Mouse (Mus musculus): ENCODE data around the gene Pemt.
"Not testable (repeated sequence)": the region's sequence is repeated elsewhere in the genome, so short reads cannot be mapped to it uniquely, and the experiment has no call there.

Pemt gene

DNA sequence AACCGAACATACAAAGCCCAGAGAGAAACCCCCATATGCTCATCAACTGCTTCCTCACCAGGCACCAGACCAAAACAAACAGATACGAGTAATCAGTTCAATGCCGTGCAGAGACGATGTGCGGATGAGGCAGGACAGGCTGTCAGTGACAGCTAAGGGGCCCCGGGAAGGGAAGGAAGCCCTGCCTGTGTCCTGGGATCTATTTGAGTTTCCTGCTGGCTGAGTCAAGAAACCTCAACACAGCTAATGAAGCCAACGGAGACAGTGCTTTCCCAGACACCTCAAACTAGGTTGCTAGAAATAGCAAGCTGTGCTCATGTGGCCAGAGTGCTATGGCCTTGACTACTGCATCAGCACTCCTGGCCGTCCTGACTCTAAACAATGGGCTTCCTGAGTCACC lies 54.9 kb downstream of the Pemt start:
- no peak for DNase-seq

GRCm38 (mm10) chr11:59989406-59989805 lies 56.9 kb downstream of the Pemt start:
- DNase-seq: no peak

GRCm38 (mm10) chr11:59977831-59978230 lies 68.5 kb downstream of the Pemt start:
- no peak for DNase-seq

GRCm38 (mm10) chr11:59975241-59975640 lies 71.0 kb downstream of the Pemt start:
- DNase-seq: no peak

DNA sequence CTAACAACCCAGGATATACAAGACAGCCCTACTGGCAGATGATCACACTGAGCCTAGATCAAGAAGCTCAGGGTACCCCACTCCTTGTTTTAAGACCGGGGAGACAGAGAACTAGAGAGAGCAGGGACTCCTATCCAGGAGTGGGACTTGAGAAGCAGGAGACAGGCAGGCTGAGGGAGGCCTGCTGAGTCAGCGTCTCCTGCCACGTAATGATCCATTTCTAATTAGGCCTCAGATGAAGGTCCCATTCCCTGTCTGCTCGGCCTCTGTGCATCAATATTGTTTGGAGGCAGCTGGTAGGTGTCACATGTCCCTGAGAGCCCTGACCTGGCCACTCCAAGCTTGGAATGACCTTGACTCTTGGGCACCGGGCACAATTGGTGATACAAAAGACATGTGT lies 72.9 kb downstream of the Pemt start:
- no peak for DNase-seq

DNA sequence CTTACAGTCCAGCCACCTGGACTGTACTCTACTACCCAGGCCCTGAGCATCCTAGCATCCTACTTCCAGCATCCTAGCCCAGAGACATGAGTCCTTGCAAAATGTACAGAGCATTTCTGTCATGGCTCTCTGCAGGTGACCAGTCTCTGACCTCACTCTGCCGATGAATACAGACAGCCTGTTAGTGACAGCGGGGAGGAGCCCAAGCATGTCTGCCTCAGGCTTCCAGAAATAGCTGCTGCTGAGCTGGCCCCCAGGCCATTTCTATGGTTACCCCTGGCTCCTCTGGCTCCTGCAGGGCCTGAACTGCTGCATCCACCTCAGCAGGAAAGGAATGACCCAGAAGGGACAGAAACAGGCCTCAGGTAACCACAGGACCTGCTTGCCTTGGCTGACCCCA lies 74.6 kb downstream of the Pemt start:
- no peak for DNase-seq

GRCm38 (mm10) chr11:59970780-59971179 lies 75.5 kb downstream of the Pemt start:
- DNase-seq: no peak

GRCm38 (mm10) chr11:59967765-59968164 lies 78.5 kb downstream of the Pemt start:
- DNase-seq: no peak

DNA sequence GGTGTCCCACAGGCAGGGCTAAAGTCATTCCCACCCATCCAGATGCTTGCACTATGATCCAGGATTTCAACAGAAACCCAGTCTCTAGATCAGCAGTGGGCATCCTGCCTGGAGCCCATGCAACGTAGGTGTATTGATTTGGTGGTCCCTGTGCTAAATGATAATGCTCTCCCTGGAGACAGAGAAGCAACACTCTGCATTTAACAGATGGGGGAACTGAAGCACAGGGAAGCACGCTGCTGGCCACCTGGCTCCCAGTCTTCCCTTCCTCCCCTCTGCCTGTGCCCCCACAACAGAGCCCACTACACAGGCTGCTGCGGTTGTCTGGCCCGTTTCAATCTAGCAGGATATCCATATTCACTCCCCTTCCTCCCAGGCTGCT lies 80.2 kb downstream of the Pemt start:
- peak; percentile 28 for DNase-seq

DNA sequence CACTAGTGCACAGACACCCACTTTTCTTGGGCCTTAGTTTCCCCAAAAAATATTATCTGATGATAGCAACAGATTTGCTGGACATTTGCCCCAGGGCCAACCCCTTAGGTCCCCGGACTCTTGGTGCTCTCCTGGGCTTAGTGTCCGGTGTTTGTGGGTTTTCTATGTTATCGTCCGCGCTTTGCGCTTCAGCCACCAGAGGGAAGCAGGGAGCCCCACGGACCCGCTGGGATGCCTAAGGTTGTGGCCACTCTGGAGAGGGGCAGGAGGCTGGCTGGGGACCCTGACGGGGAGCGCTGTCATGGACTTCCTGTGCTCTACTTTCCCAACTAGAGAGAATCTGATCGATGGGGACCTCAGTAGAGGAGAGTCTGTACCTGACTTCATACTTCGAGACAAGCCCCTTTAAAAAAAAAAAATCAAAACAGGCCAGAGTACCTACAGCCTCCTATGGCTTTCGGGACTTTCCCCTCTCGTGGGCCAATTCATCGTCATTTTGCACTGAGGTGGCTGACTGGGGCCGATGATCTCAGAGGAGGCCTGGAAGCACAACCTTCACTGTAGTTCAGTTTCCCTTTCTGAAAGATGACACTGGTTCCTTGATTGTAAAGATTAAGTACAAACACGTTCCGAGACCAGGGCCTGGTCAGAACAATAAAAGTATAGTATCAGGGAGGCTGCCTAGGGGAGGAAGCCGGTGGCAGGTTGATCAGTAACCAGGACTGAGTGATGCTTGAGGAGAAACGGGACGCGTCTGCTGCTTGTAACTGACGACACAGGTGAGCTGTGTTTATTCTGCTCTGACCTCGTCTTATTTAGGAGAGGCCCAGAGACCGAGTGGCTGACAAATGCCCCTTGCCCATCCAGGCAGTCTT lies 80.8 kb downstream of the Pemt start:
- peak; percentile 78 for DNase-seq

GRCm38 (mm10) chr11:59964818-59965217 lies 81.5 kb downstream of the Pemt start, which contains the start of gene Rasd1:
Gene Rasd1 (minus strand): TSS chr11:59964944.
- DNase-seq: peak; percentile 74

DNA sequence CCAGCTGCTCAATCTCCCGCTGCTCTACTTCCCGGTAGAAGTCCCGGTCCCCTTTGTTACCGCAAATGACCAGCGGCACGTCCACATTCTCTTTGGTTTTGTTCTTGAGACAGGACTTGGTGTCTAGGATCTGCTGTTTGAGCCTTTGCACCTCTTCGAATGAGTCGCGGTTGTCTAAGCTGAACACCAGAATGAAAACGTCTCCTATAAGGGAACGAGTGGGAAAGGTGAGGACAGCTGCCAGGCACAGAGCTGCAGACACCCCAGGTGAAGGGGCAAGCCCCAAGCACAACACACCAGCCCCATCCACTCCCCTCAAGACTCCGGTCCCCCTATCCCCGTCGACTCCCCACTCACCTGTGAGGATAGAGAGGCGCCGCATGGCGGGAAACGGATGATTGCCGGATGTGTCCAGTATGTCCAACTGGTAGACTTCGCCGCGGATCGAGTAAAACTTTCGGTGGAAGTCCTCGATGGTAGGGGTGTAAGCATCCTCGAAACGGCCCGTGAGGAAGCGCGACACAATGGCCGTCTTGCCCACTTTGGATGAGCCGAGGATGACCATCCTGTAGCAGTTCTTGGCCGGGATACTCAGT lies 82.0 kb downstream of the Pemt start:
- peak; percentile 45 for DNase-seq

DNA sequence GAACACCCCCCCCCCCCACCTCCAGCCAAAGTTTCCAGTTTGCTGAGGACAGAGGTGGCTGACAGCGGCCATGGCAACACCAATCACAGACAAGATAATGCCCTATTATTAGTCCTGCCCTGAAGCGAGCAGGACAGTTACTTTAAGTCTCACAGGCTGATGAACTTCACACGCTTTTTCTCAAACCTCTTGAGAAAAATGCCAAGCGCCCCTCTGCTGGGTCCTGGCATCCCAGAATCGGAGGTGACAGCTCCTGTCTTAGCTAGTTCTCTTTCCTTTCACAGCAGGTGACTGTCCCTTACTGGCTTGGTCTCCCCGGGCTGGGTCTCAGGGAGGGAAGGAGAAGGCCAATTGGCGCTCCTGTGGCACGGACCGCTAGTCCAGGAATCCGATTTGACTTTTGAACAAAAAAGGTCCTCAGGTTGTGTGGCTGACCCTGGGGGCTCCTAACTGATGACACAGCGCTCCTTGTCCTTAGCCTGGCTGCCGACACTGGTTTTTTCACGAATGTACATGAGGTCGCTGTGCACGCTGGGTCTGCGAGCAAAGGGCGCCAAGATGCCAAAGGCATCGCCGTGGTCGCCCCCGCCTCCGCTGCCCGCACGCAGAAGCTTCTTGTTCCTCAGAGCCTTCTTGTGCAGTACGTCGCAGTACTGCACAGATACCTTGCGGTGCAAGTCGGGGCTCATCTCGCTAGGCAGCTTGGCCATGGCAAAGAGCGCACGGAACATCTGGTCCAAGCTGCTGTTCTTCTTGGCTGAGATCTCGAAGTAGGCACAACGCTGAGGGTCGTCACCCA lies 82.7 kb downstream of the Pemt start:
- DNase-seq: peak; percentile 48

DNA sequence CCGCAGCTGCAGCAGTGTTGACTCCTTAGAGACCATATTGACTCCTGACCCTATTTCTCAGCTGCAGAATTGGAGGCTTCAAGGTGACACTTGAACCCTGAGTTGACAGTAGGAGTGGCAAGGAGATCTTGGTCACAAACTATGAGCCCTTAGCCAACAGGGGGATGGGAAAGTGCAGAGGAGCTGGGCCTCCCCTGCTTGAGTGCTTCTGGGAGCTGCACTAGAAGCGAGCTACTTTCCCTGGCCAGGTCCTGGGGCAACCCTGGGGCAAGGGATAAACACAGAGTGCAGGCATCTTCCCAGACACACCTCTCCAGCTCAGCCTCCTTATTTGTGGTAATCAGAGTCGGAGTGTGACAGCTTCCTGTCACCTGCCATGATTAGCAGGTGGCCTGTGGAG lies 83.7 kb downstream of the Pemt start:
- DNase-seq: no peak

GRCm38 (mm10) chr11:59961338-59961875 lies 84.9 kb downstream of the Pemt start:
- no peak for DNase-seq

- no peak for DNase-seq
Measured at GRCm38 (mm10) chr11:59960476-59961337, 85.6 kb downstream of the Pemt start.

- DNase-seq: no peak
Measured at GRCm38 (mm10) chr11:59959453-59959852, 86.8 kb downstream of the Pemt start.

- no peak for DNase-seq
Measured at GRCm38 (mm10) chr11:59956749-59957148, 89.5 kb downstream of the Pemt start.

DNA sequence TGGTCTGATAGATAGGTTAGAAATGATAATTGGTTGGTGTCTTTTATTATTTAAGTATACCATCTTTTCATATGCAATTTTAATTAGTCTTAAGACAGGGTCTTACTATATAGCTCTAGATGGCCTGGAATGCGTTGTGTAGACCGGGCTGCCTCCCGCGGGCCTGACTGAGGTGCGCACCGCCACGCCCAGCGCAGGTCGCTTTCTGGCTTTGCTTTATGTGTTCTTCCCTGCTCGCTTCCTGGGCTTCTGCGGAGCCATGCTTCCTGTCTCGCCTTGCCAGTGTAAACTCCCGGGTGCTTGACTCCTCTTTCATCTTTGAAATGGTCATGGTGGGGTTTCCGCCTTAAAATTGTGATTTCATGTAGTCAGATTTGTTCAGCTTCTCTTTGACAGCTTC lies 93.4 kb downstream of the Pemt start:
- no peak for DNase-seq

GRCm38 (mm10) chr11:59948401-59948767 lies 97.9 kb downstream of the Pemt start:
- DNase-seq: no peak

GRCm38 (mm10) chr11:59947752-59948400 lies 98.4 kb downstream of the Pemt start, which contains the start of gene Med9:
Gene Med9 (plus strand): TSS chr11:59948206.
- DNase-seq: peak; percentile 95

DNA sequence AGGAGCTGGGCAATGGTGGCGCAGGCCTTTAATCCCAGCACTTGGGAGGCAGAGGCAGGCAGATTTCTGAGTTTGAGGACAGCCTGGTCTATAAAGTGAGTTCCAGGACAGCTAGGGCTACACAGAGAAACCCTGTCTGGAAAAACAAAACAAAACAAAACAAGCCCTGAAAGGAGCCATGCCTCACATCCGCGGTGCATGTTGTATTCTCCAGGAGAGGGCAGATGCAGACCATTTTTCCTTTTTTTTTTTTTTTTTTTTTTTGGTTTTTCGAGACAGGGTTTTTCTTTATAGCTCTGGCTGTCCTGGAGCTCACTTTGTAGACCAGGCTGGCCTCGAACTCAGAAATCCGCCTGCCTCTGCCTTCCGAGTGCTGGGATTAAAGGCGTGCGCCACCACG lies 101.4 kb downstream of the Pemt start:
- DNase-seq: not testable (repeated sequence)
